Mouse (Mus musculus) left cerebral cortex, adult 8-10 months (tissue): ENCODE results near the gene Setd6. TPM values are rescaled to one million over a fixed set of nuclear protein-coding genes. Genes with fewer than 3 reads are reported as not detected.
A peak's percentile ranks its signal among the peaks of the same experiment; 100 is the strongest.

Experiments used
- DNase-seq, 2 experiments: peaks; one replicate each; pipeline ENCODE4 v3.0.0; 2022; ENCODE audit warnings: low spot score in 2 of 2
- microRNA-seq, 2 experiments: library from miRNA; unstranded; fragments of <30 nt; microRNA quantifications; one replicate each; pipeline ENCODE4 v1.2.0; 2022
- total RNA-seq, 4 experiments: library from RNA; stranded (reverse); gene quantifications; 2 replicates each; pipeline ENCODE4 v1.2.4; 2022

Gene Setd6
- total RNA-seq, 4 experiments from 2014 or later, result 17.6 to 25.4 (median 23.4) TPM

- peak in 1 of 2 experiments; percentile 10 for DNase-seq
These were observed 6.1 kb upstream of the Setd6 start for GRCm38 (mm10) chr8:95709579-95709978.

GRCm38 (mm10) chr8:95711029-95711428, 4.7 kb upstream of the Setd6 start:
- peak in 1 of 2 experiments; percentile 16 for DNase-seq

GRCm38 (mm10) chr8:95712395-95712794, 3.3 kb upstream of the Setd6 start:
- DNase-seq, result no peak

GRCm38 (mm10) chr8:95713100-95714010, 2.3 kb upstream of the Setd6 start:
- DNase-seq, result peak in 1 of 2 experiments; percentile 56

- DNase-seq, result peak in 1 of 2 experiments; percentile 9
These were observed 1.3 kb upstream of the Setd6 start for GRCm38 (mm10) chr8:95714367-95714766.

- DNase-seq, result no peak
These were observed 756 bp upstream of the Setd6 start for GRCm38 (mm10) chr8:95714837-95715413.

- DNase-seq, result peak in 1 of 2 experiments; percentile 17
These were observed 1.1 kb downstream of the Setd6 start for GRCm38 (mm10) chr8:95716546-95717335.

- DNase-seq, result no peak
These were observed 11.9 kb downstream of the Setd6 start for GRCm38 (mm10) chr8:95727625-95728024.

- no peak for DNase-seq
These were observed 22.9 kb downstream of the Setd6 start for GRCm38 (mm10) chr8:95738596-95738995.

- DNase-seq, result no peak
These were observed 26.1 kb downstream of the Setd6 start for GRCm38 (mm10) chr8:95741732-95742131.

GRCm38 (mm10) chr8:95748028-95748427, 32.3 kb downstream of the Setd6 start:
- no peak for DNase-seq

GRCm38 (mm10) chr8:95751924-95752323, 36.2 kb downstream of the Setd6 start:
- DNase-seq, result no peak

- no peak for DNase-seq
These were observed 44.6 kb downstream of the Setd6 start for GRCm38 (mm10) chr8:95760323-95760722.

- DNase-seq, result no peak
These were observed 48.5 kb downstream of the Setd6 start for GRCm38 (mm10) chr8:95764133-95764532.

Small RNA genes lying within 50 kb of the gene (microRNA-seq; reads per million reads assigned to microRNA genes)
- gene Mir7073, result 4.0 to 5.0 reads per million in 2 experiments

Other genes starting within 250 kb of the Setd6 start
- 10 to 100 TPM; 71.1 to 85.2 (median 78.2) TPM for gene Csnk2a2, start 225.8 kb upstream of the Setd6 start, total RNA-seq
- 1 to 10 TPM; 2.2 to 4.2 (median 3.4) TPM for gene Ccdc113, start 181.8 kb upstream of the Setd6 start, total RNA-seq
- gene Prss54, start 139.5 kb upstream of the Setd6 start, total RNA-seq, result not detected
- gene Gins3, start 82.4 kb upstream of the Setd6 start, total RNA-seq, result 1 to 10 TPM; 2.0 to 3.0 (median 2.7) TPM
- gene Ndrg4, start 38.9 kb upstream of the Setd6 start, total RNA-seq, result 1,000 to 10,000 TPM; 1,680 to 1,868 (median 1,803) TPM
- gene Cnot1, start 91.6 kb downstream of the Setd6 start, total RNA-seq, result 100 to 1,000 TPM; 113 to 140 (median 126) TPM
- 10 to 100 TPM; 45.9 to 88.1 (median 66.7) TPM for gene Sap18b, start 109.5 kb downstream of the Setd6 start, total RNA-seq
- gene Slc38a7, start 137.7 kb downstream of the Setd6 start, total RNA-seq, result 10 to 100 TPM; 22.7 to 27.9 (median 25.4) TPM
- 100 to 1,000 TPM; 236 to 256 (median 250) TPM for gene Got2, start 172.7 kb downstream of the Setd6 start, total RNA-seq